Mouse (Mus musculus) urinary bladder, postnatal 14 days (tissue): ENCODE measurements around the gene Slc29a3.

Experiments used
- DNase-seq: peaks from one replicate; pipeline ENCODE4 v3.0.0; 2021; ENCODE audit warnings: low spot score

The Slc29a3 gene

DNA sequence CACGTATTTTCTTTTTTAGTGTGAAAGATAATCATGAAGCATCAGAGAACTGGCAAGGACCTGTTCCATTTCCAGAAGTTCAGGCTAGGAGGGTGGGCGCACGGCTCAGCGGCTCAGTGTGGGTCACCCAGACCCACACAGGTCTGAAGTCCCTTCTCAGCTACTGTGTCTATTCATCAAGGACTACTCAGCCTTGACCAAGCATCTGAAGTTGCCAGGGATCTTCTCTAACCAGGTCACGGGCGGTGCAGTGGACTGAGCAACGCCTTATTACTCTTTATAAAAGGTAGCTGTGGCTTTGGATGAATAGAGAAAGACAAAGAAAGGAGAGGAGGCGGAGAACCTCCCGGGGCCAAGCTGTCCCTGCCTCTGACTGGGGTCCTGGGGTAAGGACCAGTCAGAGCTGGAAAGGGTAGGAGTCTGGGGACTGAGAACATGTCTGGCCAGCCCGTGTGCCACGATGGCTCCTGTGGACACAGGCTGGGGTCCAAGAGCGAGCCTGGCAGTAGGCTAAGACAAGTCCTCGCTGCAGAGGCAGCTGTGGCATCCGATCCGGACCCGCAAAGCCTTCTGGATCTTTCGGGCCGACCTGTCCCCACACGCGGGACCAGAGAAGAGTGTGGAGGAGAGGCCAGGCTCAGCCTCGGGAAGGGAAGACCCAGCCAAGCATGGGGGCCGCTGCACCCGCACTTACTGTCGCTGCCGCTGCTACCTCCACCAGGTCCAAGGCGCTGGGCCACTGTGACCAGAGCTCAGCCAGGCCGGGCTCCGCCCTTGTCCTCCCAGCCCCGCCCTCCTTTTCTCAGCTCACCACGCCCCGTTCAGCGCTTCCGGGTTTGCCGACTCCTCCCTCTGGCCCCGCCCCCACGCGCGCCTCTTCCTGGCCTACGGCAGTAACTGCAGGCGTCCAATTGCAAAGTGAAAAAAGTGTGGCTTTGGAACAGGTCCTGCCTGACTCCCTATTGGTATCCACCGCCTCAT, at the start of gene Slc29a3:
Slc29a3 (minus strand) TSS at position 755 of the 981 bp plus-strand sequence.
- DNase-seq: peak; percentile 99

DNA sequence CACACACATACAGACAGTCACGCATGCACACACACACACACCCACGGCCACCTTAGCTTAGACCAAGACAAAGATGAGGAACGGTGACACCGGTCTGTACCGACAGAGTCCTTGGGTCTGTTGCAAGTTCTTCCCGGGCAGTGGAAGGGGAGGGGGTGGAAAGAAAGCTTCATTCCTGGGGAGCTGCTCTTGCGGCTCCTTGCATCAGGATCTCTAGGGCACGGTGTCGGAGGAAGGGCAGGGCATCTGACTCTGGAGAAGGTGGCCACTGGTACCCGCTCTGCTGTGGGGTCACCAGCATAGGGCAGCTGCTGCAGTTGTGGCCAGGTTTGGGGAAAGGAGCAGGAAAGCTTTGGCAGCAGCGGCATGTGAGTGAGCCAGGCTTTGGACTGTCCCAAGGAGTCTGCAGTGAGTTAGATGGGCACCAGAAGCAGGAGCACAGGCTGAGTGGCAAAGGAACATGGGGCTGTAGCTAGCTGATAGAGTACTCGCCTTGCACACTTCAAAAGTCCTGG, 49.4 kb upstream of the Slc29a3 start:
- DNase-seq: no peak

- no peak for DNase-seq
Measured at GRCm38 (mm10) chr10:60801168-60801897, 48.7 kb upstream of the Slc29a3 start.

DNA sequence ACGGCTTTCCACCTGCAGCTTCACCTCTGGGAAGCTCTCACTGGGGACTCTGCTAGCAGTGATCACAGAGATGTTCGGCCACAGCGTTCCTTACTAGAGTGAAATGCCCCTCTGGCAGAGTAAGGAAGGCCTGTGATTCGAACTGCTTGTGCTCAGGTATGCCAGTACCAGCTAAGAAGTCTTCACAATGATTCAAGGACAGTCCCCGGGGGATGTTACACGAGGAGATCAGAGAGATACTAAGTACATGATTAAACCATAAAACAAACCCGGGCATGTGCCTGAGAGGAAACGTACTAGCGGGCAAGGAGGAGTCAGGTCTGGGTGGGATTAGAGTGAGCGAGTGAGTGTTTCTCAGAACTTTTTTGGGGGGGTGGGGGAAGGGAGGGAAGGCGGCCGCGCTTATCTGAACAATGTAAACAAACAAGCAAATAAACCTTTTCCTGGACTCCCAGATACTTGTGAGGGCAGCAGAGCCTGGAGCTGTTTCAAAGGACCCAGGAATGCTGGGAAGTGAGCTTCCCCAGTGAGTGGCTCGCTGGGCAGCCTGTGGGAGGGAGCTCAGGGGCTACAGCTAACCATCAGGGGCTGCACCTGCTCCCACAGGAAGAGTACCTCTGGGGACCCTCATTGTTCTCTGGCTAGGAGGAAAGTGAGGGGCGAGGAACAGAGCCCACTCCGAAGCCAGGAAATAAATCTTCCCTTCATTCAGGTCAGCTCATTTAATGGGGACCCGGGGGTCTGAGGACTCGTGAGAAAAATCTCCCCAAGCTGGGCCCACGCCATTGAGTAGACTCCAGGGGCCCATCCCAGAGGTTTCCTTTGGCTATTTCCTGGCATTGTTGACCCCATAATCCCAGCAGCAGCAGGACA, 47.9 kb upstream of the Slc29a3 start:
- DNase-seq: no peak

GRCm38 (mm10) chr10:60797682-60798422, 45.3 kb upstream of the Slc29a3 start:
- DNase-seq: no peak

- DNase-seq: no peak
Measured at GRCm38 (mm10) chr10:60796474-60796873, 43.9 kb upstream of the Slc29a3 start.

DNA sequence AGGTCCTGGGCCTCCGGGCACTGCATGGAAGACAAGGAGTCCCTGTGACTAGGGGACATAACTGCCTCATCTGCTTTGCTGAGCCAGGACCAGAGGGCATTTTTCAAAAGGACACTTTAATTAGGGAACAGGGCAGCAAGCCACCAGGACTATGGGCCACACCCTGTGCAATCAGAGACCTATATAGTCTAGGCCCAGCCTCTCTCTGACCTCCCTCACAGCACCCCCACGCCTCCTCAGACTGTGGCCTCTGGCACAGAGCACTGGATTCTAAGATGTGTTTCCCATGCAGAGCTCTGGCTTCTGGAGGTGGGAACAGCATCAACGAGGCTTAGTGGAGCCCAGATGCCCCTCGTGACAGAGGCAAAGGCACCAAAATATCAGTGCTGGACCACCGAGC, 43.4 kb upstream of the Slc29a3 start:
- DNase-seq: no peak

GRCm38 (mm10) chr10:60794792-60795191, 42.2 kb upstream of the Slc29a3 start:
- no peak for DNase-seq

DNA sequence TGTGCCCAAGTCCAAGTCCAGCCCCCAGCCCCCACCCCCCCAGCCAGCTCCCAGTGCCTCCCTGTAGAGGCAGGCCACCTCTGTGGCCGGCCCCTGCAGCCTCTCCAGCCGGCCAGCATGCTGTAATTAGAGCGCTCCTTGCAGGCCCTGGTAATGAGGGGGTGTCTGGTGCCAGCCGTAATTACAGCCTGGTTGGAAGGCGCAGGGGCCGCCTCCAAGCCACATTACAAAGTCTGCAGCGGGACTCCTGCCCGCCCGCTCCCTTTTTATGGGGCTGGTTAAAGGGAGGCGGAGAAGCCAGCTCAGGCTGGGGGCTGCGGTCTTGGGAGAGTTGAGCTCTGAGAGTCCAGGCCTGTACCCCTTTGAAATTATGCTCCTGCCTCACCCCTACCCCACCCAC, 41.8 kb upstream of the Slc29a3 start:
- no peak for DNase-seq

DNA sequence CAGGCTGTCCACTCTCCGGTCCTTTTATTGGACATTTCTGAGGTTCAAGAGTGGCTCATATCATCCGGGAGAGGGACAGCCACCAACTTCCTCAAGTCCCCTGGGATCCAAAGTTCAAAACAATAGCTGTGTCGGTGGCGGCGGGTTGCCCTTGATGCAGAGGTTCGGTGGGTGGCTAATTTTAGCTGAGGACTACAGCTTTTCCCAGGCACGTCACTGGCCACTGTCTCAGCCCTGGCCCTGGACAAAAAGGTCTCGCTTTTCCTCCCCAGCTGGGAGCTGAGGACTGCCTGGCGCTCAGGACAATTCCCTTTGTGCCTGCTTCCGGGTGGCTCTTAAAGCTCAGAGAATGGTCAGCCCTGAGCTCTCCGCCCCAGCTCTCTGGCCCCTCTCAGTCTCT, 40.2 kb upstream of the Slc29a3 start:
- DNase-seq: no peak

- no peak for DNase-seq
Measured at GRCm38 (mm10) chr10:60792365-60792764, 39.8 kb upstream of the Slc29a3 start.

DNA sequence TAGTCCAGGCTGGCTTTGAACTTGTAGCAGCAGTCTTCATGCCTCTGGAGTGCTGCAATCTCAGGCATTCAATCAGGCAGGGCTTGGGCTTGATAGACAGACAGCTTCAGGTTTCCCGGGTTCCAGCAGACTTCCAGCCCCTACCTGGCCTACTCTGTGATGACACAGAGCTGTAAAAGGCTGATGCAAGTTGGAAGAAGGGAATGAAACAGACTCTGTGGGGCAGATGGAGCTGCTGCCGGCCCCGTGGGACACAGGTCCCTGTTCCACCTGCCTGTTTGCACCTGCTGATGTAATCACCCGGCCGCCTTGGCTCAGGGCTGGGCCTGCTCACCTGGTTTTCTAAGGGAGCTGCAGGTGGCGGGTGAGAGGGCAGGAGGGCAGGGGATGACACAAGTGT, 38.3 kb upstream of the Slc29a3 start:
- no peak for DNase-seq

- DNase-seq: no peak
Measured at GRCm38 (mm10) chr10:60787303-60788074, 34.9 kb upstream of the Slc29a3 start.

GRCm38 (mm10) chr10:60783608-60784007, 31.0 kb upstream of the Slc29a3 start:
- DNase-seq: no peak

GRCm38 (mm10) chr10:60779628-60780027, 27.0 kb upstream of the Slc29a3 start:
- DNase-seq: peak; percentile 81

GRCm38 (mm10) chr10:60778542-60778941, 25.9 kb upstream of the Slc29a3 start:
- DNase-seq: peak; percentile 38

GRCm38 (mm10) chr10:60775473-60775872, 22.9 kb upstream of the Slc29a3 start:
- no peak for DNase-seq

GRCm38 (mm10) chr10:60774616-60775015, 22.0 kb upstream of the Slc29a3 start:
- no peak for DNase-seq

- no peak for DNase-seq
Measured at GRCm38 (mm10) chr10:60770855-60771254, 18.3 kb upstream of the Slc29a3 start.

DNA sequence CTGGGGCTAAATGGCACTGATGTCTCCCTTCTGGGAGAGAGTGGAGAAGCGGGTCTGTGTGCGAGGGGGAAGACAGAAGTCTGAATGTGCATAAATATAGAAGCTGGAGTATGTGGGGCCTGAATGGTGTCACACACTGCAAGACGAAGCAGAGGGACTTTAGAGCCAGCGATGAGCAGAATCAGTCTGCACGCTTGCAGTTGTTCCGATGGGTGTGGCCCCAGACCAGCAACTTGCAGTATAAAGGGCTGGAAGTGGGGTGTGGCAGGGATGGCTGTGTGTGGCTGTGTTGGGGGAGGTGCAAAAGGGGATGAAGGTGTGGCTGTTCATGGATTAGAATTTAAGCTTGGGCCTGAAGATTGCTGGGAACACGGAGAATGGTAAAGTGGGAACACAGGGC, 16.0 kb upstream of the Slc29a3 start:
- DNase-seq: no peak
